Mouse (Mus musculus): Measurements from ENCODE around the gene Tep1. TPM values are rescaled to one million over a fixed set of nuclear protein-coding genes. Genes with fewer than 3 reads are reported as not detected.

The Tep1 gene
- polyA plus RNA-seq, 1 experiment from 2014 or later, result 10.4 TPM

GRCm38 (mm10) chr14:50802843-50803562 lies 67.4 kb downstream of the Tep1 start:
- no peaks in the 10 kb centered on the region for H3K27me3 ChIP-seq (replicated peaks)
- WGBS, result 56% methylated on average over 4 of the region's 4 CpGs
- no peak overlapping the region for H3K9ac ChIP-seq
- H3K27ac ChIP-seq, result no peak overlapping the region
- no peak for ATAC-seq
- H3K4me3 ChIP-seq (replicated peaks), result no peak overlapping the region
- no peak overlapping the region for H3K4me2 ChIP-seq (replicated peaks)
- H3K4me1 ChIP-seq (replicated peaks), result 0 out of 2 replicates have a peak, but pooled peaks cover 2% of the 10 kb centered on the region
- H3K9me3 ChIP-seq, result no peaks in the 10 kb centered on the region
- no peaks in the 10 kb centered on the region for H3K36me3 ChIP-seq

GRCm38 (mm10) chr14:50802441-50802840 lies 67.9 kb downstream of the Tep1 start:
- Histone ChIP-seq H3K27ac (no peak overlapping the region), H3K9ac (no peak overlapping the region), H3K36me3 (no peaks in the 10 kb centered on the region), H3K4me3 (replicated peaks) (no peak overlapping the region), H3K4me2 (replicated peaks) (no peak overlapping the region), H3K4me1 (replicated peaks) (0 out of 2 replicates have a peak, but pooled peaks cover 2% of the 10 kb centered on the region), H3K27me3 (replicated peaks) (no peaks in the 10 kb centered on the region), H3K9me3 (no peaks in the 10 kb centered on the region)
- ATAC-seq, result no peak
- WGBS, result 86% methylated on average over 6 of the region's 6 CpGs

GRCm38 (mm10) chr14:50799502-50800259 lies 70.7 kb downstream of the Tep1 start:
- Histone ChIP-seq H3K4me2 (replicated peaks) (no peak overlapping the region), H3K27ac (no peak overlapping the region), H3K9ac (no peak overlapping the region), H3K4me3 (replicated peaks) (no peak overlapping the region), H3K36me3 (no peaks in the 10 kb centered on the region), H3K9me3 (no peaks in the 10 kb centered on the region), H3K27me3 (replicated peaks) (no peaks in the 10 kb centered on the region), H3K4me1 (replicated peaks) (no peaks in the 10 kb centered on the region)
- WGBS, result 4% methylated on average over 3 of the region's 3 CpGs
- peak; percentile 49; the same call in 1 of the 2 replicates for ATAC-seq

- no peak overlapping the region for H3K27ac ChIP-seq
- no peak overlapping the region for H3K9ac ChIP-seq
- H3K4me1 ChIP-seq (replicated peaks), result no peaks in the 10 kb centered on the region
- no peak overlapping the region for H3K4me2 ChIP-seq (replicated peaks)
- 67% methylated on average over 2 of the region's 2 CpGs for WGBS
- no peak overlapping the region for H3K4me3 ChIP-seq (replicated peaks)
- ATAC-seq, result no peak
- H3K36me3 ChIP-seq, result no peaks in the 10 kb centered on the region
- H3K9me3 ChIP-seq, result no peaks in the 10 kb centered on the region
- H3K27me3 ChIP-seq (replicated peaks), result no peaks in the 10 kb centered on the region
Measured at GRCm38 (mm10) chr14:50798512-50798911, 71.8 kb downstream of the Tep1 start.

GRCm38 (mm10) chr14:50796464-50796863 lies 73.9 kb downstream of the Tep1 start:
- Histone ChIP-seq H3K27me3 (replicated peaks) (no peaks in the 10 kb centered on the region), H3K4me1 (replicated peaks) (no peaks in the 10 kb centered on the region), H3K4me2 (replicated peaks) (no peak overlapping the region), H3K9ac (no peak overlapping the region), H3K4me3 (replicated peaks) (no peak overlapping the region), H3K9me3 (no peaks in the 10 kb centered on the region), H3K27ac (no peak overlapping the region), H3K36me3 (no peaks in the 10 kb centered on the region)
- 90% methylated on average over 1 of the region's 1 CpGs for WGBS
- no peak for ATAC-seq

GRCm38 (mm10) chr14:50795965-50796364 lies 74.4 kb downstream of the Tep1 start:
- ATAC-seq, result no peak
- Histone ChIP-seq H3K4me3 (replicated peaks) (no peak overlapping the region), H3K9me3 (no peaks in the 10 kb centered on the region), H3K4me2 (replicated peaks) (no peak overlapping the region), H3K27ac (no peak overlapping the region), H3K9ac (no peak overlapping the region), H3K36me3 (no peaks in the 10 kb centered on the region), H3K4me1 (replicated peaks) (no peaks in the 10 kb centered on the region), H3K27me3 (replicated peaks) (no peaks in the 10 kb centered on the region)
- 87% methylated on average over 4 of the region's 4 CpGs for WGBS

GRCm38 (mm10) chr14:50795261-50795935 lies 75.0 kb downstream of the Tep1 start:
- Histone ChIP-seq H3K27ac (no peak overlapping the region), H3K4me2 (replicated peaks) (no peak overlapping the region), H3K4me3 (replicated peaks) (no peak overlapping the region), H3K9ac (no peak overlapping the region), H3K4me1 (replicated peaks) (no peaks in the 10 kb centered on the region), H3K36me3 (no peaks in the 10 kb centered on the region), H3K27me3 (replicated peaks) (no peaks in the 10 kb centered on the region), H3K9me3 (no peaks in the 10 kb centered on the region)
- WGBS, result 92% methylated on average over 24 of the region's 24 CpGs
- no peak for ATAC-seq

- Histone ChIP-seq H3K36me3 (no peaks in the 10 kb centered on the region), H3K9ac (no peak overlapping the region), H3K4me2 (replicated peaks) (no peak overlapping the region), H3K4me3 (replicated peaks) (no peak overlapping the region), H3K9me3 (no peaks in the 10 kb centered on the region), H3K27me3 (replicated peaks) (no peaks in the 10 kb centered on the region), H3K27ac (no peak overlapping the region), H3K4me1 (replicated peaks) (peaks cover 5% of the 10 kb centered on the region)
- ATAC-seq, result no peak
- 10% methylated on average over 2 of the region's 2 CpGs for WGBS
Measured at GRCm38 (mm10) chr14:50788157-50788556, 82.2 kb downstream of the Tep1 start.

- under 1% methylated on average over 21 of the region's 21 CpGs for WGBS
- Histone ChIP-seq H3K9me3 (no peaks in the 10 kb centered on the region), H3K36me3 (peaks cover 14% of the 10 kb centered on the region; the same call in 1 of the 2 replicates), H3K4me2 (replicated peaks) (peak within 1 kb of the TSS; percentile 62), H3K4me3 (replicated peaks) (peak within 1 kb of the TSS; percentile 79), H3K27ac (0 out of 2 replicates have a peak within 1 kb of the TSS, but pooled peaks have one; percentile 51), H3K4me1 (replicated peaks) (peaks cover 5% of the 10 kb centered on the region), H3K27me3 (replicated peaks) (no peaks in the 10 kb centered on the region), H3K9ac (peak within 1 kb of the TSS; percentile 69)
- ATAC-seq, result peak; percentile 98
Measured at GRCm38 (mm10) chr14:50785251-50785637, 85.1 kb downstream of the Tep1 start, which contains the start of gene Ttc5. Gene Ttc5 (minus strand): TSS chr14:50785519.

GRCm38 (mm10) chr14:50784391-50785250 lies 85.7 kb downstream of the Tep1 start:
- H3K9me3 ChIP-seq, result no peaks in the 10 kb centered on the region
- ATAC-seq, result peak; percentile 64
- peak overlapping the region; percentile 62 for H3K4me2 ChIP-seq (replicated peaks)
- WGBS, result 22% methylated on average over 16 of the region's 16 CpGs
- peaks cover 14% of the 10 kb centered on the region; the same call in 1 of the 2 replicates for H3K36me3 ChIP-seq
- H3K27ac ChIP-seq, result 0 out of 2 replicates have a peak overlapping the region, but pooled peaks have one; percentile 51
- H3K4me1 ChIP-seq (replicated peaks), result peaks cover 5% of the 10 kb centered on the region
- peak overlapping the region; percentile 79 for H3K4me3 ChIP-seq (replicated peaks)
- H3K27me3 ChIP-seq (replicated peaks), result no peaks in the 10 kb centered on the region
- peak overlapping the region; percentile 69 for H3K9ac ChIP-seq

GRCm38 (mm10) chr14:50782166-50782565 lies 88.2 kb downstream of the Tep1 start:
- Histone ChIP-seq H3K4me3 (replicated peaks) (no peak overlapping the region), H3K9ac (no peak overlapping the region), H3K9me3 (no peaks in the 10 kb centered on the region), H3K4me2 (replicated peaks) (no peak overlapping the region), H3K4me1 (replicated peaks) (peaks cover 5% of the 10 kb centered on the region), H3K27me3 (replicated peaks) (no peaks in the 10 kb centered on the region), H3K36me3 (peaks cover 23% of the 10 kb centered on the region), H3K27ac (no peak overlapping the region)
- ATAC-seq, result no peak
- WGBS, result 93% methylated on average over 3 of the region's 3 CpGs

All from intestine, embryonic 15.5 days (tissue).